Mouse (Mus musculus) natural killer cell, adult 2 months (primary cell): ENCODE data around the gene Dapl1.

ENCODE experiments used
- DNase-seq, 2 experiments: peaks; one replicate each; pipeline ENCODE4 v3.0.0; 2022; ENCODE audit warnings: low spot score in 2 of 2

Gene Dapl1

GRCm38 (mm10) chr2:59484438-59484837 is at the start of gene Dapl1:
Gene Dapl1 (plus strand): TSS chr2:59484653.
- DNase-seq = peak in 1 of 2 experiments; percentile 3

DNA sequence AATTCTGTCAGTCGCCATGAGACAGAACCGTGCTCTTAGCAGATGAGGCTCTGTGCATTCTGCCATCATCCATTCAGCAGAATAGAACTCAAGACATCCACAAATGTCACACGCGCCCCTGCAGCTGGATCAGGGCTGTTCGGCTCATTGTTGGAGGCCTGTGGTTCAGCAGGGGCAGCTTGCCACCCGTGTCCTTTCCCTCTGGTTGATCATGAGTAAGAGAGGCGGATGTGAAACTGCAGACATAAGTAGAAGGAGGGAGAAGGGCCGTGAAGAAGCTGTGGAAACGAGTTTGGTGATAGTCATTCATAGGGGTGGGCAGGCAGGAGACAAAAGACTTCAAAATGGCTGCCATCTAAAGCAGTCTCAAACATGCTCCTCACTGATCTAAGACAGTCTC is 49.6 kb upstream of the Dapl1 start:
- DNase-seq = no peak

DNA sequence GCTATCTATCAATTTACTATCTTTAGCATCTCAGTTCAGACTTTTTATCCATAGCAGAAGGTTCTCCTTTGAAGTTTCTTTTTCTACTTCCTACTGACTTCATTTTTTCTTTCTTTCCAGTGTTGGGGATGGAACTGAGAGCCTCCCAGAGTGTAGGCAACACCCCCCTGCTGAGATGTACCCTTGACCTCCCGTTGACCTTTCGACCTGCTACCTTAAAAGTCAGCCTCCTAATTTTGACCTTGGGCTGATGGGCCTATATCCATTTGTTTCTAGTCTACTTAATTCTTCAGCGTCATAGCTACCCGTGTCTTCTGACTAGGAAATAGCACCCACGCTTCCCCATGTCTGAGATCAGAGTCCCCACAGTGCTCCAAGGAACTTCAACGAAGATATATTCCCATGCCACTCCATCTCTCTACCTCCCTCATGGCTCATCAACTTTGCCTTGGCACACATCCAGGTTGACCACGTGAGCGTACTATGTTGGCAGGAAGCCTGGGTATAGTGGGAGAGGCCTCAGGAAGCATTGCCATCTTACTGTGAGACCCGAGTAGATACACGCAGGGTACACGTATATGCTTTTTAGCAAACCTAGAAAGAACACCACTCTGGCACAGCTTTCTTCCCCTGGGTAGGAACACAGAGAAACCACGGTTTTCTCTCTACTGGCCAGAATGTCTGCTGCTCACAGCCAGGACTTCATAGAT is 46.6 kb upstream of the Dapl1 start:
- DNase-seq = peak; percentile 5 to 10

GRCm38 (mm10) chr2:59438479-59438935 is 45.9 kb upstream of the Dapl1 start:
- peak; percentile 47 to 49 for DNase-seq

GRCm38 (mm10) chr2:59439824-59440223 is 44.6 kb upstream of the Dapl1 start:
- DNase-seq = no peak

DNA sequence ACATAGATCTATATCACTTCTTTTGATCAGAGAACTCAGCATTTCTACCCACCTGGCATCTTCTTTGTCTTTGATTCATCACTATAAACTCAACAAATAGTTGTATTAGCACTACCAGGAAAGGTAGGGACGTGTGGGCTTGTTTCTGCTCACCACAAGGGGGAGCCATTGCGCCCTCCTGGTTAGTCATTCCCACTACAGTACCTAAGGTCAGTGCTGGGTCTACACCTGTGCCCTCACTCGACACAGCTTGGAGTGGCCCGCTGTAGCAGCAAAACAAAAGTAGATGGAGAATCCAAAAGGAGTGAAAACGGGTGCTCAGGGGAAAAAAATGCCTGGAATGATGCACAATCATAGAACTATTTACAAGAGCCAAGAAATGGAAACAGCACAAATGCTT is 44.0 kb upstream of the Dapl1 start:
- peak; percentile 25 to 48 for DNase-seq

DNA sequence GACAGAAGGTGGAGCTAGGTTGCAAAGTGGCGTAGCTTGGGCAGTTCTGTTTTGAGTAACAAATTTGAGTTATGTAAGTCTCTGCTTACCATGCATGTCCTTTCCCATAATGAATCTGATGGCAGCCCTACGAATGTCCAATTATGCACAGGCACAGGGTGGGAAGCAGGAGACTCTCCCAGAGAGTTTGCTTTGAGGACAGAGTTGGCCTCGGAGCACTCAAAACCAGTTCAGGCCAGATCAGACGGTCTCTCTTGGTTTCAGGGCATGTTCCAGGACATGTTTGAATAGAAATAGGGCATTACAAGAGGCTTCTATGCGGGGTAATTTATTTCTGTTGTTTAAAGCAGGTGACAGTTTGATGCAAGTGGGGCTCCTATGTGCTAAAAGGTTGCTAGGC is 42.8 kb upstream of the Dapl1 start:
- no peak for DNase-seq

- DNase-seq = no peak
These were observed 37.8 kb upstream of the Dapl1 start for GRCm38 (mm10) chr2:59446671-59447070.

DNA sequence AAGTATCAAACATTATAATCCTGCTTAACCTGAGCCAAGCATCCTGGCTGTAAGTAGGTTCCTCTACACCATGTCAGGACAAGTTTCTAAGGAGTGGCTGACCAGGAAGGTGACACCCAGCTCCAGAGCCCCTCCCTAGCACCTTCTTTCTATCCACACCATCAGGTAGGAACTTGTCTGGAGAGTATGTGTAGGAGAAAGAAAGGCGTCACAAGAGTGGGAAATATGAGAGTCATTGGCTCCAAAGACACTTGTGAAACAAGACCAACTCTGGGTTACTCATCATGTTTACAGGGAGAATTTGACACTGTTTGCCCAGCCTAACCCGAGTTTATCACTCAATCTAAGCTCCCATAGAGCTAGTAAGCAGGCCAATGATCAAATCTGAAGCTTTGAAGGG is 36.7 kb upstream of the Dapl1 start:
- no peak for DNase-seq

DNA sequence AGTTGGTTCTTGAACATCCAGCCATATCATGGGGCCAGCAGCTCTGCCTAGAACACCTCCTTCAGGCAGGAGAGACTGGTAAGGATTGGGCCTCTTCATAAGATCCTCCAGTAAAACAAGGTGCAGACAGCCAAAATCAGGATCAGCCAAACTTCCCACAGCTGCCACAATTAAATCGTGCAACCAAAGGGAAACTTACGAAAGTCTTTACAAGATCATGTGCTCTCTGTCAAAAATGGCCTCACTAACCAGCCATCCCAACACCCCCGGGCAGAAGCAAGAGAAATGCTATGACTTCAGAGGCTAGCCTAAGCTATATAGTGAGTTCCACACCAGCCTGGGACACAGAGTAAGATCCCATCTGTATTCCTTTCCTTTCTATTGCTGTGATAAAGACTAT is 35.9 kb upstream of the Dapl1 start:
- no peak for DNase-seq

- DNase-seq = no peak
These were observed 35.5 kb upstream of the Dapl1 start for GRCm38 (mm10) chr2:59448921-59449320.

- no peak for DNase-seq
These were observed 32.8 kb upstream of the Dapl1 start for GRCm38 (mm10) chr2:59451675-59452074.

DNA sequence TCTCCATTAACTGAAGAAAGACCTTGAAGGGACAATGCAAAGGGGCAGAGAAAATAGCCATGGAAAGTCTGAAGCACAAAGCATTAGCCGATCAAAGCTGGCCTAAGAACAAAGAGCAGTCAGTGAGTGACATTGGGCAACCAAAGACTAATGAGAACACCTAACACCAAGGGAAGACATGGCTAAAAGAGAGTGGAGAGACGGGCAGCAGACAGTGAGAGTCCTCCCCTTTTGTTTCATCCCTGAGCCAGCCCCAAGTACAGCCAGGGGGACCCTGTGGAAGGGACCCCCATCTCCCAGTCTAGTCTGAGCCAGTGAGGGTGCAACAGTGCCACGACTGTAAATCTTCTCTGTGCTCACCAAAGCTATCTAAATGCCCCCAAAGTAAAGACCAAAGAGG is 32.4 kb upstream of the Dapl1 start:
- no peak for DNase-seq

DNA sequence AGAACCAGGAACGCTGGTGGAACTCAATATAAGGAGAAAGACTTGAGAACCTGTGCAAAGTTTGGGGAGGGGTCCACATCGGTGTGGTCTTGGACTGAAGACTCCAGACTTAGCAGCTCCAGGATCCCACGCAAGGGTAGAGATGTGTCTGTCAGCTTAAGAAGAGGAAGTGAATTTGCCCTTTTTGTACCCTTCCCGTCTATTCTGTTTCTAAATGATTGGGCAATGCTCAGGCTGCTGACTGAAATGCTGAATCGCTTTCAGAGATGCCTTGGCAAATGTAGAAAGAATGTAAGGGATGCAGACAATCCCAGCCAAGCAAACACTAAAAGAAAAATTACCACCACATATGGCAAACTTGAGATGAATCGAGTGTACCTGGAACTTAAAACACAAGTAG is 22.4 kb upstream of the Dapl1 start:
- no peak for DNase-seq

GRCm38 (mm10) chr2:59463428-59464182 is 20.8 kb upstream of the Dapl1 start:
- DNase-seq = no peak

GRCm38 (mm10) chr2:59465671-59466070 is 18.8 kb upstream of the Dapl1 start:
- DNase-seq = no peak

DNA sequence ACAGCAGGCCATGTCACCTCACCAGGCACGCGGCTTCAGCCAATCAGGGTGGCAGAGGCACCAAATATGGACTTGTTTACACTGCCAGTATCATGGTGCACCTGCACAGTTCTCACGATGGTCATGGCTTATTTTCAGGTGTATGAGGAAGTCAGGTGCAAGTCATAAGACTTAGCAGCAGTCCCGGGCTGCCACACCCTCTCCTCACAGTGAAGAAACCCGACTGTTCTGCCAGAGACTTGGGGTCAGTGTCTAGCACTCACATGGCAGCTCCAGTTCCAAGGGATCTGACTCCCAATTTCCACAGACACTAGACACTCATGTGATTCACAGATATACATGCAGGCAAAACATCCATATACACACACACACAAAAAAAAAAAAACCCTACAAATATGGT is 18.1 kb upstream of the Dapl1 start:
- no peak for DNase-seq

DNA sequence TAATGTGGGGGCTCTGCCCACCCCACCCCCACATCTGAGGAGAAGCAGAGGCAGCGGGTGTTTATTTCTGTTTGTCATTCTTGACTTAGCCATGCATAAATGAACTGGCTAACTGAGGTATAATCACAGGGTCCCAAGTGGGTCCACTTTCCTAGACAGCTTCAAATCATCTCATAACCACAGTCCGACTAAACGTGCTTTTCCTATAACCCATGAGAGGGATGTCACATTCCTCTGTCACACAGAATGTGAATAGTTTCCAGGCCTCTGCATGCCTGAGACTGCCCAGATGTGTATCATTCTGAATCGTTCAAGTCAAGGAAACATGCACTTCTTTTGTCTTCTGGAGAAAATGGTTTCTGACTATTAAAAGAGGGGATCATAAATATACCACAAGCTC is 17.4 kb upstream of the Dapl1 start:
- DNase-seq = no peak

- no peak for DNase-seq
These were observed 16.5 kb upstream of the Dapl1 start for GRCm38 (mm10) chr2:59467976-59468375.

DNA sequence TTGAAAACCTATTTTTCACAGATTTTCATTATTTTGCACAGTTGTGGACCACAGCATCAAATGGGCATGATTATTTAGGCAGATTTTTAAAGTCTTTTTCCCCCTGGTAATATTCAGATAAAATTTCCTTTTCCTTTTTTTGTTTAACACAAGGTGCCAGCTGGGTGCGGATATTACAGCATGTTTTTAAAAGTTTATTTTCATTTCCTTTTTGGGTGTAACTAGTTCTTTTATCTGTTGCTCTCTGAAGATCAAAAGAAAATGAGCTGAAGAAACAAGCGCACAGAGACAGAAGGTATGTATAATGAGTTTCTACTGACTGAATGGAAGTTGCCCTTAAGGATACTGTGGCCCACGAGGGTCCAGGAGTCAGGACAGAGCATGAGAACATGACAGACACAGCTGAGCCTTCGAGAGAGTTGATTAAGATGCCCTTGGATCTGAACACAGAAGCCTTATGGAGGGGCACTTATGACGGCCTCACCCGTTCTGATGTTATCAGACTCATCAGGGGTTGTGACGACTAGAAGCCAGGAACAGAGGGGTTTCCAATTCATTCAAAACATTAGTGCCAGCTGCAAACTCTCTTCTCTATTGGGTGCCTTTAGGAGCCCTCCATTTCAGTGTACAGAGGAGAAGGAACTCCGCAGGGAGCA is 14.7 kb upstream of the Dapl1 start:
- peak in 1 of 2 experiments; percentile 33 for DNase-seq

DNA sequence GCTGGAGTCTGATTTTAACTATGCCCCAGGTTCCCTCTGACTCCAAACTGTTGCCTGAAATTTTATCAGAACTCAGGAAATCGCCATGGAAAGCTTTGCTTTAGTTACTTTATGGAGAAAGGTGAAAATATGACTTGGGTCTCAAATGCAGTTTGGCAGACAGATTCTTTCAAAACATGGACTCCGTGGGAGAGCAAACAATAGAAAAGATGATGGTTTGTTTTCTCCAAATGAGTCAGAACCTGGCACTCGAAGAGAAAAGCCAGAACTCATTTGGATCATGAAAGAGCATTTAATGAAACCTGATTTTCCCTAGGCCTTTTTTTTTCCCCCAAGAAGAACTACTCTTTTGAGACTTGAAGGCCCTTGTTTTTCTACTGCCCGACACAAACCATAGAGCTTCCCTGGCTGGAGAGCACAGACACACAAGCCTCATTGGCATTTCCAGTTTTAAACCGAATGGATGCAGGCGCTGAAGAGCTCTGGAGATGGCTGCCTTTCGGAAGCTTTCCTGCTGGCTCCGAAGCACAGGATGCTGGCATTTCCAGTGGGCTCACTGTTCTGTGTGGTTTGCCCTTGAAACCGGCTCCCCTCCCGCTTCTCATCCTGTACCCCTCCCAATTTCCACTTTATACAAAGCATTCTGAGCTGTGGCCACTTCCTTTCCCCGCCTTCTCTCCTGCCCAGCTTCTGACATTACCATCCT is 14.0 kb upstream of the Dapl1 start:
- peak in 1 of 2 experiments; percentile 23 for DNase-seq
